Mouse (Mus musculus): ENCODE results near the gene Amh. TPM values are rescaled to one million over a fixed set of nuclear protein-coding genes. Genes with fewer than 3 reads are reported as not detected.

Amh gene
- total RNA-seq, 2 experiments from 2014 or later: 2.4 to 2.9 TPM

- no peak for DNase-seq (ENCODE audit: low spot score in 2 of 2)
These were observed 20.2 kb upstream of the Amh start for GRCm38 (mm10) chr10:80784871-80785270.

DNA sequence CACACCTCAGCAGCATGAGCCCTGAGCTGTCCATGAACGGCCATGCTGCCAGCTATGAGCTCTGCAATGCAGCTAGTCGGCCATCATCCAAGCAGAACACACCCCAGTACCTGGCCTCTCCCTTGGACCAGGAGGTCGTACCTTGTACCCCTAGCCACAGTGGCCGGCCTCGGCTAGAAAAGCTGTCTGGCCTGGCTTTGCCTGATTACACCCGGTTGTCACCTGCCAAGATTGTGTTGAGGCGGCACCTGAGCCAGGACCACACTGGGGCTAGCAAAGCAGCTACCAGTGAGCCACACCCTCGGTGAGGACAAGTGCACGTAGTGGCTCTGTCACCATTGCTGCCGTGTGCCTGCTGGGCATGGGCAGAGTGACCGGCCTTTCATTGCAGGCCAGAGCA lies 19.1 kb upstream of the Amh start:
- no peak for DNase-seq (ENCODE audit: low spot score in 2 of 2)

DNA sequence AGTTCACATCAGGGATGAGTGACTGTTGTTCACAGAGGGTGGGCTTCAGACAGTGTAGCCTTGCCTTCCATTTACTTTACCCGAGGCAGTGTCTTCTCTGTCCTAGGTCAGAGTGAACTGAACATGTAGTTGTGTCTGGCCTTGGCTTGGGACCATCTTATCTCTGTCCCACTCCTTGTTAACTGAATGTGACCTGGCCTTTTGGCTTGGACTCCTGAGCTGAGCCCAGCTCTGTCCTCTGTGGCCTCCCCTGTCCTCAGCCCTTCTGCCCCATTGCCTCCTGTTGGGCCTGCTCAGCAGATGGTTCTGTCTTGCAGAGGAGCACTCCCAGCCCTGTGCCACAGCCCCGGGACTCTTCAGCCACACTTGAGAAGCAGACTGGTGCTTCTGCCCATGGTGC lies 17.5 kb upstream of the Amh start:
- DNase-seq (ENCODE audit: low spot score in 2 of 2): no peak

DNA sequence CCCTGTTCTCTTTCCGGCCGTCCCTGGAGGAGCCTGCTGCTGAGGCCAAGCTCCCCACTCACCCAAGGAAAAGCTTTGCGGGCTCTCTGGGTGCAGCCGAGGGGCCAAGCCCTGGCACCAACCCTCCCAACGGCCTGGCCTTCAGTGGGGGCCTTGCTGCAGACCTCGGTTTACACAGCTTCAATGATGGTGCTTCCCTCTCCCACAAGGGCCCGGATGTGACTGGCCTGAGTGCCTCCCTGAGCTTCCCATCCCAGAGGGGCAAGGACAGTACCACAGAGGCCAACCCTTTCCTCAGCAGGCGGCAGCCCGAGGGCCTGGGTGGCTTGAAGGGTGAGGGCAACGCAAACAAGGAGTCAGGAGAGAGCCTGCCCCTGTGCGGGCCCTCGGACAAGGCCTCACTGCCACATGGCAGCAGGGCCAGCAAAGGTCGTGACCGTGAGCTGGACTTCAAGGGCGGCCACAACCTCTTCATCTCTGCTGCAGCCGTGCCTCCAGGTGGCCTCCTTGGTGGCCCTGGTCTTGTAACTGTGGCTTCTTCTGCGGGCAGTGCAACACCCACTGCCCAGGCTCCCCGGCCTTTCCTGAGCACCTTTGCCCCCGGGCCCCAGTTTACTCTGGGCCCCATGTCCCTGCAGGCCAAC lies 14.2 kb upstream of the Amh start:
- no peak for DNase-seq (ENCODE audit: low spot score in 2 of 2)

GRCm38 (mm10) chr10:80791476-80792174 lies 13.4 kb upstream of the Amh start:
- no peak for DNase-seq (ENCODE audit: low spot score in 2 of 2)

GRCm38 (mm10) chr10:80792175-80793032 lies 12.6 kb upstream of the Amh start:
- no peak for DNase-seq (ENCODE audit: low spot score in 2 of 2)

DNA sequence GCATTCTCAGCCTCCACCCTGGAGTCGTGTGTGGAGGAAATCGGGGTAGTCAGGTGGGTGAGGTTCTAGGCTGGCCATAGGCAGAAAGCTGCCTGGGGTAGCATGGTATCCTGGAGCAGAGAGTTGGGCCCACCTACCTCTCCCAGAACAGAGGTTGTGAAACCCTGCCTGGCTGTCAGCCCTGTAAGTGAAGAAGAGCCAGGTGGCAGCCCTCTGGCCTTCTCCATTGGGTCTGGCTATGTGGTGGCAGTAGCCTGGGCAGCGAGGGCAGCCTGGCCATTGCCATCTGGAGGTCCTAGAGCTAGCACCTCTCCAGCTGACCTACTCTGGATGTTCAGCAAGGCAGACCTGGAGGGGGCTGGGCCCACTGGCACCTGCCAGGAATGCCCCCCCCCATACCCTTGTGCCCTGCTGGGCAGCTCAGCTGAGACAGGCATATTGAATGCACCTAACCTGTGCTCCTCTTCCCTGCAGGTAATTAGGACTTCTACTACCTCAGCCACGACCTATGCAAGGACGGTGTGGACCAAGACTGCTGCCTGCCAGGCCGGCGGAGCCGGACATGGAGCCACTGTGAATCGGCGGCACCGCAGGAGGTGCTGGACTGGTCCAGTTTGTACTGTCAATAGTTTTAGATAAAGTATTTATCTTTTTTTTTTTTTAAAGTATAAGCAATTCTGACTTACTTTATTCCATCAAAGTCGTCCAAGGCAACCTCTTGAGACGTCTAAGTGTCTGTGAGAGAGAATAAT lies 11.8 kb upstream of the Amh start:
- DNase-seq (ENCODE audit: low spot score in 2 of 2): no peak

- DNase-seq (ENCODE audit: low spot score in 2 of 2): no peak
These were observed 11.2 kb upstream of the Amh start for GRCm38 (mm10) chr10:80793803-80794202.

GRCm38 (mm10) chr10:80794750-80795149 lies 10.3 kb upstream of the Amh start:
- no peak for DNase-seq (ENCODE audit: low spot score in 2 of 2)

GRCm38 (mm10) chr10:80796307-80796848 lies 8.7 kb upstream of the Amh start:
- DNase-seq (ENCODE audit: low spot score in 2 of 2): no peak

DNA sequence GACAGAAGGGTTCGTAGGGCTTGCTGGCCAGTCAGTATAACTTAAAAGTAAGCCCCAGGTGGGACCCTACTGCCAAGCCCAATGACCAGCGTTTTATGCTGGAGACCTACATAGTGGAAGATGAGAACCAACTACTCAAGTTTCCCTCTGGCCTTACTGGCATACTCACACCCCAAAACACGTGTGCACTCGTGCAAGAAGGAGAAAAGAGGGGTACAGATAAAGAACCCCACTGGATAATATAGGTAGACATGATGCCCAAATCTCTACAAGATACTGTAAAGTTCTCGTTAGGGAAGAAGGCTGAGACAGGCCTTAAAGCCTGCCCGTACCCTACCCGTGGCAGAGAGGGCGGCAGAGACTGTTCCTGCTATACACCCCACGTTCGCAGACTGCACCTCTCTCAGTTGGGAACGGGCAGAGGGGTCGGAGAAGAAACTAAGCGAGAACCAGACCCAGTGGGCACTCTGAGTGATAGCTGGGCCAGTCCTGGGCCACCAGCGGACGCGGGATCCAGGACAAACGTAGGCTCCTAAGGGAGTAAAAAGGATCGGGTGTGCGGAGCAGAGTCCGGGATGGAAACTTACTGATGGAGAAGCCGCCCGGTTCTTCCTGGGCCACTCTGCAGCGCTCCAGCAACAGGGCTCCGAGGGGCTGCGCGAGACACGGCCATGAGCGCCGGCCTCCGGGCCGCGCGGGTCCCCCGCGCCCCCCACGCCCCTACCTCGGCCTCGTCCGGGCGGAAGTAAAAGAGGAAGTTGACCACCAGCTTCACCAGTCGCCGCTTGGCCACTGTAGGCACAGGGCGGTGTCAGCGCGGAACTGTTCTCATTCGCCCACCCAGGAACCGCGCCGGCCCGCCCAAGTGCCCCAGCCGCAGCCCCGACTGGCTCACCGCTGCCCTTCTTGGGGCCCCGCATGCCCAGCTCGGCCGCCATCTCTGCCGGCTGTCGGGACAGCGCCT lies 7.6 kb upstream of the Amh start:
- peak in 1 of 2 experiments; percentile 83 for DNase-seq (ENCODE audit: low spot score in 2 of 2)

DNA sequence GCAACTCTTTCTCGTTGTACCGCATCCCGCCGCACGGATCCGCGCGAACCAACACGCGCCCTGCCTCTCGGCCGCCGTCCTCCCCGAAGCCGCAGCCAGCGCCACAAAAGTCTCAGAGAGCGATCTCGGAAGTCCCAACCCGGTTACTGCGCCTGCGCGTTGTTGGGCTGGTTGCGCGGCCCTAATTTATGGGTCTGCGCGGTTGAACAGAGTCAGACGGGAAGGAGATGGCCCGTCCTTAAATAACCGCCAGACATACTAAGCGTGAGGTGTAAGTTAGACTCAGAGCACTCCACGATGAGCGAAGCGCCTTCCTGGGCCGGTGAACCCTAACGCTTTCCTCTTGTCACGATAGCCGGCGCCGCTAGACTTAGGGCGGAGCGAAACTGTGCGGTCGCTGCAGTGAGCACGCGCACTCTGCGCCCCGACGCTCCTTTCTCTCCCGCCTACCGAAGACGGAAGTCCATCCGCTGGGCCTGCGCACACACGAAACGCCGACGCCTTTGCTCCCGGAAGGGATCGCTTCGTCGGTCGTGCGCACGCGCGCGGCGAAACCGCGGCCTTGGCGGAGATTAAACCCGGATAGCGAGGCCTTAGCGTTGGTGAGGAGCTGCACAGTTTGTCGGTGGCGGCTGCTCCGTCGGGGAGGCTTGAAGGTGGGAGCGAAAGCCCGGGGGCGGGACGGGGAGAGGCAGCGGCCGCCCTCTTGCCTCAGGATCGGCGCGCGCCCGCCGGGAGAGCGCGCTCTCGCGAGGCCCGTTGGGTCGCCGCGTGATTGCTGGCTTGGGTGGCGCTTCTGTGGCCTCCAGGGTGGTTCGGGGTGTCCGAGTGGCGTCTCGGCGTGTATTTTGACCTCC lies 6.7 kb upstream of the Amh start, which contains the start of the genes Sf3a2 and Plekhj1:
Gene Sf3a2 (plus strand): TSS at position 49 of the 857 bp plus-strand sequence.
Gene Plekhj1 (minus strand): TSS at position 477 of the 857 bp plus-strand sequence.
- peak; percentile 97 to 98 for DNase-seq (ENCODE audit: low spot score in 2 of 2)

- DNase-seq (ENCODE audit: low spot score in 2 of 2): no peak
These were observed 5.9 kb upstream of the Amh start for GRCm38 (mm10) chr10:80799070-80799566.

- DNase-seq (ENCODE audit: low spot score in 2 of 2): no peak
These were observed 2.7 kb upstream of the Amh start for GRCm38 (mm10) chr10:80802204-80802912.

GRCm38 (mm10) chr10:80802996-80803395 lies 2.0 kb upstream of the Amh start:
- no peak for DNase-seq (ENCODE audit: low spot score in 2 of 2)

DNA sequence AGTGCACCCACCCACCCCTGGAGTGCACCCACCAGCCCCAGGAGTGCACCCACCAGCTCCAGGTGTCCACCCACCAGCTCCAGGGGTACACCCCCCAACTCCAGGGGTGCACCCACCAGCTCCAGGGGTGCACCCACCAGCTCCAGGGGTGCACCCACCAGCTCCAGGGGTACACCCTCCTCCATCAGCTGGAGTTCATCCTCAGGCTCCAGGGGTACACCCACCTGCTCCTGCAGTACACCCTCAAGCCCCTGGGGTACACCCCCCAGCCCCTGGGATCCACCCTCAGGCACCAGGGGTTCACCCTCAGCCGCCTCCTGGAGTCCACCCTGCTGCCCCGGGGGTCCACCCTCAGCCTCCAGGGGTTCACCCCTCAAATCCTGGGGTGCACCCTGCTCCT lies 703 bp upstream of the Amh start:
- DNase-seq (ENCODE audit: low spot score in 2 of 2): no peak

- no peak for DNase-seq (ENCODE audit: low spot score in 2 of 2)
These were observed 279 bp downstream of the Amh start for GRCm38 (mm10) chr10:80805322-80805721.

DNA sequence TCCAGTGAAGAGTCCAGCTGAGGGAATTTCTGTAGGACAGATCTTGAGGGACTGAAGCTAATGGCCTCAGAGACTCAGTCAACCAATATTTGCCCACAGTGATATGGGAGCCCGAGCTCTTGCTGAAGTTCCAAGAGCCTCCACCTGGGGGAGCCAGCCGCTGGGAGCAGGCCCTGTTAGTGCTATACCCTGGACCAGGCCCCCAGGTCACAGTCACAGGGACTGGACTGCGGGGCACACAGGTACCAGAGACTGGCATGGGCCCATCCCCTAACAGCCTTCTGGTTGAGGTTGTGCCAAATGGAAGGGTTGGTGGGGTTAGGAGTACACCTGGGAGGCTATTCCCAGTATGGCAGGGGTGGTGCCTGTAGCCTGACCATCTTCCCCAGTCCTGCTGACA lies 882 bp downstream of the Amh start:
- peak; percentile 72 to 75 for DNase-seq (ENCODE audit: low spot score in 2 of 2)
